Mouse (Mus musculus) adrenal gland, postnatal 10 days (tissue): Measurements from ENCODE around the gene Rpl24. TPM values are rescaled to one million over a fixed set of nuclear protein-coding genes. Genes with fewer than 3 reads are reported as not detected.
A peak's percentile ranks its signal among the peaks of the same experiment; 100 is the strongest.
"Not testable (repeated sequence)": the region's sequence is repeated elsewhere in the genome, so short reads cannot be mapped to it uniquely, and the experiment has no call there.

Experiments used
- DNase-seq: peaks from one replicate; pipeline ENCODE4 v3.0.0; 2021; ENCODE audit warnings: mixed read lengths
- long read RNA-seq, 2 experiments: library from polyadenylated mRNA; stranded (forward); transcript quantifications; one replicate each; pipeline ENCODE4 v2.0.0; 2021
- total RNA-seq, 2 experiments: library from RNA; stranded (reverse); gene quantifications; 2 replicates each; pipeline ENCODE4 v1.2.3; 2021

Rpl24 gene
- 100 to 1,000 TPM; 800 to 819 TPM for total RNA-seq
- long read RNA-seq, experiment 1, transcript Rpl24-201 (6 exons, 677 nt) = major isoform, 404 of 453 reads
- long read RNA-seq, experiment 1, transcript Rpl24-204 (5 exons, 639 nt) = minor isoform, 25 of 453 reads
- long read RNA-seq, experiment 1, transcript Rpl24-203 (2 exons, 306 nt) = minor isoform, 6 of 453 reads
- long read RNA-seq, experiment 1, partial matches to known transcripts = 12 of 453 reads
- long read RNA-seq, experiment 1, other reads (novel, unspliced or antisense) = 6 of 453 reads
- long read RNA-seq, experiment 2, transcript Rpl24-204 (5 exons, 639 nt) = minor isoform, 17 of 341 reads
- long read RNA-seq, experiment 2, transcript Rpl24-201 (6 exons, 677 nt) = major isoform, 313 of 341 reads
- long read RNA-seq, experiment 2, partial matches to known transcripts = 6 of 341 reads
- long read RNA-seq, experiment 2, other reads (novel, unspliced or antisense) = 4 of 341 reads

DNA sequence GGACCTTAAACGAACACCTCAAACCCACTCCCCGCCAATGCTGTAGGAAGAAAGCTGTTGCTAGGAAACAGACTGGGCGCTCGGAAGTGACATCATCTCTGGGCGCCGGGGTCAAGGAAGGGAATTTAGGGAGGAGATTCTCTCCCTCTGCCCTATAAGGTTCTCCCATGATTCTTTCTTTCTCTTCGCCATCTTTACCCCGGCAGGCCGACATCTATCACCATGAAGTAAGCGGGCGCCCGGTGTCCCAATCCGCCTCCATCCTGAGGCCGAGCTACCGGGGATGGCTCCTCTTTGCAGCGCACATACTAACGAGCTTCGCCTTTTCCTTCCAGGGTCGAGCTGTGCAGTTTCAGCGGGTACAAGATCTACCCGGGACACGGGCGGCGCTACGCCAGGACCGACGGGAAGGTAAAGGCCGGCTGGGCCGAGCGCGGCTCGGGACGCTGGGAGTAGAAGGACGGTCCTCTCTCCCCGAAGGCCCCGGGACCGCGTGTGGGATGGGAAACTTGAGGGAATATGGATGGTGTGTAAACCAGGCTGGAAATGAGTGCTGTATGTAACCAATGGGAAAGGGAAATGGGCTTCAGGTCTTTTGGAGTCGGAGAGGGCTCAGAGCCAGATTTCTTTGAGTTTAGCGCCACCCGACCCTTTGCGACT lies at the start of gene Rpl24:
Gene Rpl24 (plus strand): TSS at position 64 of the 660 bp plus-strand sequence.
- peak; percentile 97 for DNase-seq

DNA sequence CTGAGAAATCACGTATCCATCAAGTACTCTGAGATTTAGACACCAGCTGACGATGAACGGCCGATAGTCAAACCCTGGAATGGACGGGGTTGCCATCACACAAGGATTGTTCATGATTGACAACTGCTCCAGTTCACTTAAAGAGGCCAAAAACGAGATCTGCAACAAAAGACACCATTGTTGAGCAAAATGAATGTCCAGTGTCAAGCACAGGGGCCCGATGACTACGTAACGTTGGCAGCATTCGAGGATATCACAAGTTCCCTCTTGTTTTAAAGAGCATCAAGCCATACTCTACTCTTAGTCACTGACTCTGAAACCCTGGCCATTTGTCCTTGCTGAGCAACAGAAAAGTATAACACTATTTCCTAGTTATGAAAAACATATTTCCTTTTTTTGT lies 44.0 kb upstream of the Rpl24 start:
- no peak for DNase-seq

DNA sequence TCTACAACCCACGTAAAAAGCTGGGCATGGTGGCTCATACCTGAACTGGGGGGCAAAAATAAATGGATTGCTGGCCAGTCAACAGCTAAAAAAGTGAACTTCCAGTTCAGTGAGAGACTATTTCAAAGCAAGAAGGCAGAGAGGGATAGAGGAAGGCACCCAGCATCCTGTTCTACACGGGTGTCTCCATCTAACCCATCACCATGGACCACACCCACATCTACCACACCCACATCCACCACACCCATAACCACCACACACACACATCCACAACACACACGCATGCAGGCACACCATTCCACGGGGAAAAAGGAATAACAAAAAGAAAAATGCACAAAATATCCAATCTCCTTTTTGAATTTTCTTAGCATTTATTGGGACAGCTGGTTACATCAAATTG lies 42.1 kb upstream of the Rpl24 start:
- no peak for DNase-seq

DNA sequence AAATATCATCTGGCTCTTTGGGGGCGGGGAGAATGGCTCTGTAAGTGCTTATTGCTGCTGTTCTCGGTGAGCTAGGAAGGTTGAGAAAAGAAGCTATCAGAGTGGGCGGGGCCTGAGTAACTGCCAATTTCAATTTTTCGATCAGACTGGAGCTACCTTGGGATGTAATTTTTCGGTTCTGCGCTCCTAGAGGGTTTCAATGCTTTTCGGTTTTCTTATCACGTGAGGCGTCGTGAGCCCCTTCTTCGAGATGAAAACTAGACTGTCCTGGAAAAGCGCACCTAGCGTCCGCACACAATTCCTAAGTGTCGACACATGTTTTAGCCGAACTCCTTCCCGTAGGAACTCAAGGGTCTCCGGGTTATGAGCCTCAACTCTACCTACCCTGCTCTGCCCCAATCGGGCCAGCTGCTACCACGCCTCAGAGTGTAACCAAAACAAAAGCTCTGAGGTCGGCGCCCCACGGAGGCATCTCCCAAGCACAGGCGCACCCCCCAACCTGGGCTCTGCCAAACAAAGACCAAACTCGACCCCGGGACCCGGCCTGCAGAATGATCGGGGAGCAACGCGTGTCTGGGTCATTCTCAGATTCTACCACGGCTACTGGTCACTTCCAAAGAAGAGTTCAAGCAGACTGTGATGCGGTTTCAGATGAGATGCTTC lies 32.3 kb upstream of the Rpl24 start:
- DNase-seq = peak; percentile 53

DNA sequence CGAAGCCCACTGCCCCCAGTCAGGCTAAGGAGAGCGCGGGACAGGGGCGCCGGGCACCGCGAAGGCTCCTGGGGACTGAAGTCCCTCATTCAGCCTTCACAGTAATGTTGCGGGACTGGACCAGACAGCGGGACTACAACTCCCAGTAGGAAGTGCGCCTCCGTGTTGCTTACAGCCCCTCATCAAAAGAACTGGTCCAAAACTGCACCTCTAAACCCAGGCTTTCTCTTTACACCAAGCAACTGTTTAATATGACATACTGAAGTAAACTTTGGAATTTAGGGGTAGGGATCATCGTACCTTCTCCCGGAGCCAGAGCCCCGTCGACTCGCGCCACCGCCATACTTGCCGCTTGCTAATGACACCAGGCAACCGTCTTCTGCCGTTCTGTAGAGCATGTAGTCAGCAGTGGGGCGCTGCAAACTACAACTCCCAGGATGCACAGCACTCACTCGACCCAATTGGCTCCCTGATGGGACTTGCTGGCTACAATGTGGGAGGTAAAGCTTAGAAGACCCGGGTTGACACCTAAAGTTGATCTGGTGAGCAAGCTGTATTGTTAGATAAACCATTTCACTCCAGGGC lies 31.5 kb upstream of the Rpl24 start, which contains the start of gene Cep97:
Gene Cep97 (minus strand): TSS at position 403 of the 585 bp plus-strand sequence.
- peak; percentile 89 for DNase-seq

DNA sequence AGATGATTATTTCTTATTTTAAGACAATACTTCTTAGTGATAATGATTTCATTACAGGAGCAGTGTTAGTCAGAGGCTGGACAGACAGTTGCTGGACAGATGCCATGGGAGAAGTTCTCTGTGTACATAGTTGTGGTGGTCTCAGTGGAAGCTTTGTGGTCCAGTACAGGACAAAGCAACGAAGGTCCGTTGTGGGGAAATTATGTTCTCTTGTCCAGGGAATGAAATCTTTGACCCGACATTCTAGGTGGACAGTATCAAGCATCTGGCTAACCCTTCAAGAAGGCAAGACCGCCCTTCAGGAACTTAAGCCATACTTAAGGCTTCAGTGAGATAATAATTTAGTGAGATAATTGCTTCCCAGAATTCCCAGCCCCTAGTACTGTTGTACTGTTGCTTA lies 27.3 kb upstream of the Rpl24 start:
- no peak for DNase-seq

DNA sequence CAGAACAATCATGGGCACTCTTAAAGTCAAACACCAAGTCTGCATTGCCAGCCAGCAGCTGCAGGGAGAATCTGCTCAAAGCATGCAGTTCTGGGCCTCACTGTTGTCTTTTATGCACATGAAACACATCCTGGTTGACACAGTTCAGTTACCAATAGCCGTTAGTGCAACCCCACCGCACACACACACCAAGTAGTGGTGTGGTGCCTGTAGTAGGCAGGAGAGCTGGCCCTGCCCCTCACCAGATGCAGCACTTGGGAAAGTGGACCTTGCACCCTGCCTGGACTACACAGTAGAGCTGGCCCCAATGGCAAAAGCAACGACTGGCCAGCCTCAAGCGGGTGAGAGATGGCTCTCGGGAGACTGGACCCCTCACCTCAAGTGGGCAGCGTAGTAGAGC lies 26.4 kb upstream of the Rpl24 start:
- DNase-seq = no peak

DNA sequence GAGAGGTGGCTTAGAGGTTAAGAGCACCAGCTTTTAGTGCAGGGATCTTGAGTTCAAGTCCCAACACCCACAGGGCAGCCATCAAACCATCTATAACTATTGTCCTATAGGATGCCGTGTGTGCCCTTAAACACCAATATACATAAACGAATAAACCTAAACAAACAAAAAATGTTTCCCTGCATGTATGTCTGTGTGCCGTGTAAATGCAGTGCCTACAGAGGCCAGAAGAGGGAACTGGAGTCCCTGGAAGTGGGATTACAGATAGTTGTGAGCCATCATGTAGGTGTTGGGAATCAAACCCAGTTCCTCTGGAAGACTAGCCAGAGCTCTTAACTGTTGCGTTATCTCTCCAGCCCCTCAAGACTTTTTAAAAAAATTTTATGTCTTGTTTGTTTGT lies 25.3 kb upstream of the Rpl24 start:
- no peak for DNase-seq

DNA sequence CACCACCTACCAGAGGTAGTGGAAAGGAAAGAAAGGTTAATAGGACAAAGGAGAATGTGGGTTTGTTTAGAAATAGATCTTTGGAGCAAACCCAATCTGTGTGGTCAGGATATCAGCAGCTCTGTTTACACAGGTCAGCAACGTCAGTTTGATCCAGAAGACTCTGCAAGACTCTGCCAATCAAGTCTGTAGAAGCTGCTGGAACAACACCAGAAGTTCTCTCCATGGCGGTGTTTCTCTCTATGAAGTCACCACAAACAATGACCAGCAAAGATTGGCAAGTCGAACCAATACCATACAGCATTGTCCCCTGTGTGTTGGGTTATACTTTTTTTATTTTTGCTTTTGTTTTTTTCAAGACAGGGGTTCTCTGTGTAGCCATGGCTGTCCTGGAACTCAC lies 18.8 kb upstream of the Rpl24 start:
- DNase-seq = no peak

DNA sequence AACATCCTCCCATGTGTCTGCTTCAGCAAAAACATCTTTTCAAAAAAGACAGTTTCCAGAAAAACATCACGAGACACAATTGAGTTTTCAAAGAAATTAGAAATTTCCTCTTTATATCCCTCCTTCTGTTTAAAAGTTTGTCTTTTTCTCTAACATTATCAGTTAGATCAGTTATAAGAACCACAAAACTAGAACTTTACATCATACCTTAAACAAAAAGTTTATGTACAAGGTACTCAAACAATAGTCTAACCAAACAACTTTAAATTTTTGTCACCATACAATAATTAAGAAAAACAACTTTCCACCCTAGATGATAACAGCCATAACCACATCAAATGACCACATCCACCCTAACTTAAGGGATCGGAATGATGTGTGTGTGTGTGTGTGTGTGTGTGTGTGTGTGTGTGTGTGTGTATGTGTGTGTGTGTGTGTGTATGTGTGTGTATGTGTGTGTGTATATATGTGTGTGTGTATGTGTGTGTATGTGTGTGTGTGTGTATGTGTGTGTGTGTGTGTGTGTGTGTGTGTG lies 18.1 kb upstream of the Rpl24 start:
- DNase-seq = not testable (repeated sequence)

DNA sequence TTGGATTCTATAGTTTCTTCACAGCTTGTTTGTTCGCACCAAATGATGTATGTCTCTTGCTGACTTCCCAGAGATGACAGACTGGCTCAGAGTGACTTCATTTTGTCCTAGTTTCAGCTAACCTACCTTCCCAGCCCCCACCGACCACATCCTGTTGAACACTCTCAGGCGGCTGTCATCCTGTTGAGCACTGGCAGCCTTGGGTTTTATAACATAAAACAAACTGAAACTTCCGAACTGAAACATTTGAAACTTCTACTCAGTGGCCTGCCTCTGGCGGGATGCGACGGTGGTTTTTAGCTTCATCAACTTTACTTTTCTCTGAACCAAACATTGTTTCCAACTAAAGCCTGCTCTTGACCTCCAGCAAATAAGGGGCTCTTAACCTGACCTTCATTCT lies 17.1 kb upstream of the Rpl24 start:
- no peak for DNase-seq

DNA sequence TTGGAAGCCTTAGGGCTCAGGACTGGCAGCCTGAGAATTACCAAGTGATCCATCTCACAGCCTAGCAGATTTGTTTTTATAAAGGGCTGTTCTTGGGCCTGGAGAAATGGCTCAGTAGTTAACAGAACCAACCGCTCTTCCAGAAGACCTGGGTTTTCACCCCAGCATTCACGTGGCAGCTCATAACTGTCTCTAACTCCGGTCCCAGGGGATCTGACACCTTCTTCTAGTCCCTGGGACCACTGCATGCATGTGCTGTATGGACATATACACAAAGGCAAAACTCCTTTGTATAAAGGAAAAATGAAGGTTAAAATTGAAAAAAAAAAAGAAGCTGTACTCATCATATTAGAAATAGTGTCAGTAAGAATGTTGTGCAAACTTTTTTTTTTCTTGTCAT lies 15.6 kb upstream of the Rpl24 start:
- no peak for DNase-seq

DNA sequence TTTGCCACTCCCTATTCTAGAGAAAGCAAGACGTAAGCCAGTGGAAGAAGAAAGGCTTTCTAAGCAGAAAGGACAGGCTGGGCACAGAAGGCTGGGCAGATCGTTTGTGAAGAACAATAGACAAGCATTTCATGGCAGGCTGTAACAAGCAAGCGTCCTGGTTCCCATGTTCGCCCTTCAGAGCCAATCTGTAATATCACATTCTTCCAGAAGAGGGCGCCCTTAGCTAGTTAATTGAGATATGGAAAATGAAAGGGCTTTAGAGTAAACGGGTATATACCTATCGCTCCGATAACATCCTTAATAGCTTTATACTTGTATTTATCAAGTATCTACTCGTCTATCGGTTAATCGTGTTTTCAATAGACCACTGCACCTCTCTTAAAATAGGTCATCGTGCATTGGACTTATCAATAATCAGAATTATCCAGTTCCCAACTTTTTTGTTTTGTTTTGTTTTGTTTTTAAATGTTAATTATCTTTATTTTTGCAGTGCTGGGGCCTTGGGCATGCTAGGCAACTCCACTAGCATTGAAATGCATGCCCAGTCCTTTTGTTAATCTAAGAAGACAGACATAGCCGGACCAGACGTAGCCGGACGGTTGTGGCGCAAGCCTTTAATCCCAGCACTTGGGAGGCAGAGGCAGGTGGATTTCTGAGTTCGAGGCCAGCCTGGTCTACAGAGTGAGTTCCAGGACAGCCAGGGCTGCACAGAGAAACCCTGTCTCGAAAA lies 15.0 kb upstream of the Rpl24 start:
- peak; percentile 87 for DNase-seq

DNA sequence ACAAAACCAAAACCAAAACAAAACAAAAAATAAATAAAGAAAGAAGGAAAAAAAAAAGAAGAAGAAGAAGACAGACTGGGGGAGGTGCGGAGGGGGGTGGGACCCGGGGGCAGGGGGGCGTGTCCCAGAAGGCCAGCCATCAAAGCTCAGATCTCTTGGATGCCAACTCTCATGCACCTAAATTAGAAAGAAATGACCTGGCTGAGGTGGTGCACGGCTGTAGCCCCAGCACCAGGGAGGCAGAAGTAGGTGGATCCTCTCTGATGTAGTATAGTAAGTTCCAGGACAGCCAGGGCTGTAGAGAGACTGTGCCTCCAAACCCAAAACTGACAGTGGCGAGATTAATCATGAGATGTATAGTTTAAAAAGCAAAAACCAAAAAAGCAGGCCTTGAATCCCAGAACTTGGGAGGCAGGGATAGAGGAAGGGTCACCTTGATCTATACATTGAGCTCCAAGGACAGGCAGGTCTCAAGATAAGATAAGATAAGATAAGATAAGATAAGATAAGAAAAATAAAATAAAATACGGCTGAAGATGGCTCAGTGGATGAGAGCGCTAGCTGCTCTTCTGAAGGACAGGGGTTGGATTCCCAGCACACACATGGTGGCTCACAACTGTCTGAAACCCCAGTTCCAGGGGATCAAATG lies 14.3 kb upstream of the Rpl24 start:
- DNase-seq = no peak

DNA sequence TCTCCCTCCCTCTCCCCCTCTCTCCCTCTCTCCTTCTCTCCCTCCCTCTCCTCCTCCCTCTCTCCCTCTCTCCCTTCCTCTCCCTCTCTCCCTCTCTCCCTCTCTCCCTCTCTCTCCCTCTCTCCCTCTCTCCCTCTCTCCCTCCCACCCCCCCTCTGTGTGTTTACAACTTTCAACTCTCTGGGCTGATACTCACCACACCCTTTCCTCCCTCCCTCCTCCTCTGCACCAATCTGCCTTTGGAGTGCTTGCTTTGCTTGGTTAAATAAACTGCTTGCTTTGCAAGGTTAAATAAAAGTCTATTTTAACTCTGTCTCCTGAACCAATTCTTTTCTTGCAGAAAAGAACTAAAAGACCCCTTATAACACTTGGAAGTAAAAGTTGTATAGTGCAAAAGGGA lies 13.3 kb upstream of the Rpl24 start:
- no peak for DNase-seq

DNA sequence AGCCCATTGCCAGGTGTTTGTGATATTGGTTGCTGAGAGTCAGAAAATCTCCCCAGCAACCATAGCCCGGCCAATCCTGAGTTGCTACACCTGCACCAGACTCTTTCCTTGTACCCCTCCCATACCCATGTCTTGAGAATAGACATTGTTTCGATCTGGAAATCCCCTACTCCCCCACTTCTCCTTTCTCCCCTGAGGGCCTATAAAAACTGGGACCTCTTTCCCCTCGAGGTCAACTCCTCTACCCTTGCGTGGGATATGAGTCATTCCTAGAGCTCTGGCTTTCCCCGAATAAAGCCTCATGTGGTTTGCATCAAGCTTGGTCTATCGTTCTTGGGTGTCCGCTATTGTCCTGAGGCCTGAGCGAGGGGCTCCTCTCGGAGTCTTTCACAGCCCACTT lies 11.9 kb upstream of the Rpl24 start:
- DNase-seq = not testable (repeated sequence)

DNA sequence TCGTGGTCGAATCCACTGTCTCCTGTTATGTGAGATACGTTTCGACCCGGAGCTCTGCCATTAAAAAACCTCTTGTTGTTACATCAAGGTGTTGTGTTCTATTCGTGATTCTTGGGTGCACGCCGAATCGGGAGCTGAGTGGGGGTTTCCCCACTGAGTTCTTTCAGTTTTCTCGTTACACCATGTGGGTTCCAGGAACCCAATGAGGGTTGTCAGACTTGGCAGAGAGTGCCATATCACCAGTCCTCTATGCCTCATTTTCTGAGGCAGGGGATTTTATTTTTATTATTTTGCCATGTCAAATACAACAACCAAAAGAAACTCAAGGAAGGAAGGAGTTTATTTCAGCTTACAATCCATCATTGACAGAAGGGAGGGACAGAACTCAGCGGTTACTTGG lies 3.0 kb upstream of the Rpl24 start:
- not testable (repeated sequence) for DNase-seq

DNA sequence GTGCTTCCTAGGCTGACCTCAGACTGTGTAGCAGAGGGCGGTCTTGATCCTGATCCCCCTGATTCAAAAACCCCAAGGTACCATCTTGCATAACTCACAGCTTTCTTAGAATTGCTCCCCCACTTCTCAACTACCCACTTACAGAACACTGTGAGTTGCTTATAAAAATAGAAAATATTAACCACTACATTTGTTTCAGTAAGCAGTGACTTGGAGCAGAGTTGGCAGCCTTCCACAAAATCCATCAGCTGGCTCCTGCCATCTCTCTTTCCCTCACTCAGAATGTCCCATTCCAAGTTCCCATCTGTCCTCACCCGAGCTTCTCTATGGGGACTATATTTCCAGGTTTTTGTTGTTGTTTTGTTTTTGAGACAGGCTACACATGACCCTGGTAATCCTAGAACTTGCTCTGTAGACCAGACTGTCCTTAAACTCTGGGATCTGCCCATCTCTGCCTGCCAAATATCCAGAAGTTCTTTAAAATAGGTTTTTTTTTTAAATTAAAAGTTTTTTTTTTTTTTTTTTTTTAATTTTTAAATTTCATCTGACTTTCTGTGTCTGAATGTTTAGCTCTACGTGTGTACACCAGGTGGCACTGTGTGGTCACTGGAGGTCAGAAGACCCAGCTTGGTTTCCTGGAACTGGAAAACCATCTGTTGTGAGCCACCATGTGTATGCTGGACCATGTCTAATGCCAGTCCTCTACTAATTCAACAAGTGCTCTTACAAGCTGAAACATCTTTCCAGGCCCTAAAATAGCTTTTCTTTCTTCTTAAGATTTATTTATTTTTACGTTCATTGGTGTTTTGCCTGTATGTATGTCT lies 1.7 kb upstream of the Rpl24 start:
- peak; percentile 53 for DNase-seq

DNA sequence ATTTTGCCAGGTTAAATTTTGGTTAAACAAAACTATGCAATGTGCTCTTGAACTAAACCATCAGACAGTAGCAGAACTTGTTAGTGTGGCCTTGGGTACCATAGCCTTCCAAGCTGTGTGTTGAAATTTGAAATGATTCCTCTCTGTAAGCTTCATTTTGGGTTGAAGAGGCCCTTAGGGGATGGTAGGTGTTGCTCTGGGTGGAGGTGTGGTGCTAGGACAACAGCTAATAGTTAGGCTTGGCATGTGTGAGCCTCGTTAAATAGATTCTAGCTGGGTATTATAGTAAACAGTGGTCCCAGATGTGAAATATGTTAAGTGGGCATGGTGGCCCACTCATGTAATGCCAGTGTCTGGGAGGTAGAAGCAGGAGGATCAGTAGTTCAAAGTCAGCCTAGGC lies 1.1 kb downstream of the Rpl24 start:
- no peak for DNase-seq

DNA sequence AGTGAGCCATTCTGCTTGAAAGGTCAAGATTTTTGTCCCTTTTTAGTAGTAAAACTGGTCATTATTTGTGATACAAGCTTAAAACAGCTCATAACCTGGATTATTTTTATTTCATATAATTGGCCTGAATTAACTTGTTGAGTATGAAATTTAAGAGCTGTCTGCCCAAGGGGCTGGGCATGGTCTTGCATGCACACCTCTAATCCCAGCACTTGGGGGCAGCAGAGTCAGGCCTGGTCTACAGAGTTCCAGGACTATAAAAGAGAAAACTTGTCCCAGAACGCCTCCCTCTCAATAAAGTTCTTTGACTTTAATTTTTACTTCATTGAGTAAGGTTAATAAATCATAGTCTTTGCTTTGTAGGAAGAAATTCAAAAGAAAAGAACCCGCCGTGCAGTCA lies 3.1 kb downstream of the Rpl24 start:
- DNase-seq = peak; percentile 60
